Mouse (Mus musculus) midbrain, embryonic 14.5 days (tissue): ENCODE data around the gene Kirrel3. TPM values are rescaled to one million over a fixed set of nuclear protein-coding genes. Genes with fewer than 3 reads are reported as not detected.

ENCODE experiments used
- ATAC-seq: fragments of 200-750 bp; cut with Nextera tagmentation; 2 replicates; pipeline ENCODE4 v1.8.0; 2017; ENCODE audit warnings: moderate number of reproducible peaks, moderate library complexity; ENCODE audit not compliant: low FRiP score, low TSS enrichment
- DNase-seq: peaks from one replicate; pipeline ENCODE4 v3.0.0-alpha.2; 2015
- H3K27ac ChIP-seq: fragments of 300-500 bp; sonication (generic); replicated peaks from 2 replicates; pipeline ENCODE4 v1.5.1; 2014; ENCODE audit warnings: mild to moderate bottlenecking, low read depth, low read length, moderate library complexity
- H3K27me3 ChIP-seq: fragments of 300-500 bp; sonication (generic); 2 replicates; pipeline ENCODE4 v1.6.1; 2014; ENCODE audit warnings: low read length, control low read depth, mixed read lengths; ENCODE audit not compliant: control insufficient read depth, insufficient read depth
- H3K36me3 ChIP-seq: fragments of 300-500 bp; sonication (generic); 2 replicates; pipeline ENCODE4 v1.6.1; 2014; ENCODE audit warnings: low read length, control low read depth; ENCODE audit not compliant: control insufficient read depth, insufficient read depth
- H3K4me1 ChIP-seq: fragments of 300-500 bp; sonication (generic); 2 replicates; pipeline ENCODE4 v1.6.1; 2014; ENCODE audit warnings: mild to moderate bottlenecking, antibody characterized with exemption, low read length, control low read depth; ENCODE audit not compliant: control insufficient read depth, insufficient read depth
- H3K4me2 ChIP-seq: fragments of 300-500 bp; sonication (generic); 2 replicates; pipeline ENCODE4 v1.6.1; 2014; ENCODE audit warnings: mild to moderate bottlenecking, low read length, moderate library complexity
- H3K4me3 ChIP-seq: fragments of 300-500 bp; sonication (generic); replicated peaks from 2 replicates; pipeline ENCODE4 v1.5.1; 2014; ENCODE audit warnings: low read depth, low read length
- H3K9ac ChIP-seq: fragments of 300-500 bp; sonication (generic); replicated peaks from 2 replicates; pipeline ENCODE4 v1.6.1; 2014; ENCODE audit warnings: mild to moderate bottlenecking, low read length, moderate library complexity
- H3K9me3 ChIP-seq: fragments of 300-500 bp; sonication (generic); 2 replicates; pipeline ENCODE4 v1.6.1; 2016; ENCODE audit warnings: low read length, control low read depth, mixed read lengths; ENCODE audit not compliant: control insufficient read depth
- WGBS: fragments of 180-500 bp; shearing (Covaris S2); extraction: QIAGEN DNeasy Blood & Tissue Kit; methylation state at CpG from one replicate; pipeline ENCODE4 v1.1.7; 2014; 5-methylcytosine and 5-hydroxymethylcytosine counted together
- polyA plus RNA-seq: library from polyadenylated mRNA; unstranded; fragments of >200 nt; fragmentation: Nextera tagmentation; extraction: Ambion mirVana; gene quantifications from 2 replicates; pipeline ENCODE4 v1.2.1, GENCODE M21; 2014

Kirrel3 gene
- polyA plus RNA-seq, 1 experiment from 2014 or later = 34.2 TPM

- H3K4me3 ChIP-seq = no peak overlapping the region
- H3K4me2 ChIP-seq = no peak overlapping the region
- H3K27ac ChIP-seq = no peak overlapping the region
- ATAC-seq (no peak), DNase-seq (no peak)
- no peaks in the 10 kb centered on the region for H3K27me3 ChIP-seq
- H3K4me1 ChIP-seq = no peaks in the 10 kb centered on the region
- WGBS = 70% methylated on average over 3 of the region's 3 CpGs
- H3K36me3 ChIP-seq = no peaks in the 10 kb centered on the region
- H3K9ac ChIP-seq = no peak overlapping the region
- H3K9me3 ChIP-seq = no peaks in the 10 kb centered on the region
Observed at GRCm38 (mm10) chr9:34619913-34620312, 134.2 kb downstream of the Kirrel3 start.

GRCm38 (mm10) chr9:34623526-34623925, 137.8 kb downstream of the Kirrel3 start:
- Histone ChIP-seq H3K9me3 (no peaks in the 10 kb centered on the region), H3K4me1 (no peaks in the 10 kb centered on the region), H3K27ac (no peak overlapping the region), H3K4me2 (no peak overlapping the region), H3K9ac (no peak overlapping the region), H3K27me3 (no peaks in the 10 kb centered on the region), H3K4me3 (no peak overlapping the region), H3K36me3 (no peaks in the 10 kb centered on the region)
- ATAC-seq (no peak), DNase-seq (no peak)
- 78% methylated on average over 5 of the region's 5 CpGs for WGBS

- no peak for DNase-seq
- no peak for ATAC-seq
- WGBS = 54% methylated on average over 2 of the region's 2 CpGs
- H3K27me3 ChIP-seq = no peaks in the 10 kb centered on the region
- H3K9me3 ChIP-seq = no peaks in the 10 kb centered on the region
- H3K4me3 ChIP-seq = no peak overlapping the region
- H3K4me1 ChIP-seq = no peaks in the 10 kb centered on the region
- no peak overlapping the region for H3K27ac ChIP-seq
- no peak overlapping the region for H3K4me2 ChIP-seq
- H3K9ac ChIP-seq = no peak overlapping the region
- H3K36me3 ChIP-seq = no peaks in the 10 kb centered on the region
Observed at GRCm38 (mm10) chr9:34624021-34624420, 138.3 kb downstream of the Kirrel3 start.

- Histone ChIP-seq H3K9me3 (no peaks in the 10 kb centered on the region), H3K36me3 (no peaks in the 10 kb centered on the region), H3K4me2 (no peak overlapping the region), H3K4me1 (no peaks in the 10 kb centered on the region), H3K27me3 (no peaks in the 10 kb centered on the region), H3K27ac (no peak overlapping the region), H3K4me3 (no peak overlapping the region), H3K9ac (no peak overlapping the region)
- no peak for DNase-seq
- no peak for ATAC-seq
- WGBS = 79% methylated on average over 3 of the region's 3 CpGs
Observed at GRCm38 (mm10) chr9:34628841-34629240, 143.1 kb downstream of the Kirrel3 start.

- Histone ChIP-seq H3K4me3 (no peak overlapping the region), H3K9me3 (no peaks in the 10 kb centered on the region), H3K27me3 (no peaks in the 10 kb centered on the region), H3K4me1 (no peaks in the 10 kb centered on the region), H3K4me2 (no peak overlapping the region), H3K27ac (no peak overlapping the region), H3K36me3 (no peaks in the 10 kb centered on the region), H3K9ac (no peak overlapping the region)
- DNase-seq (no peak), ATAC-seq (no peak)
- 83% methylated on average over 6 of the region's 6 CpGs for WGBS
Observed at GRCm38 (mm10) chr9:34635696-34636095, 150.0 kb downstream of the Kirrel3 start.

GRCm38 (mm10) chr9:34643917-34644316, 158.2 kb downstream of the Kirrel3 start:
- H3K36me3 ChIP-seq = no peaks in the 10 kb centered on the region
- no peaks in the 10 kb centered on the region; the same call in 1 of the 2 replicates for H3K4me1 ChIP-seq
- no peak overlapping the region for H3K4me2 ChIP-seq
- H3K9ac ChIP-seq = no peak overlapping the region
- no peak overlapping the region for H3K4me3 ChIP-seq
- H3K27ac ChIP-seq = no peak overlapping the region
- no peaks in the 10 kb centered on the region for H3K9me3 ChIP-seq
- peak; percentile 31 for DNase-seq
- 8% methylated on average over 3 of the region's 3 CpGs for whole genome bisulfite sequencing
- no peaks in the 10 kb centered on the region for H3K27me3 ChIP-seq
- no peak for ATAC-seq

- DNase-seq (no peak), ATAC-seq (no peak)
- H3K4me2 ChIP-seq = no peak overlapping the region
- 65% methylated on average over 8 of the region's 8 CpGs for WGBS
- no peaks in the 10 kb centered on the region for H3K9me3 ChIP-seq
- H3K4me3 ChIP-seq = no peak overlapping the region
- H3K27me3 ChIP-seq = no peaks in the 10 kb centered on the region
- H3K9ac ChIP-seq = no peak overlapping the region
- H3K27ac ChIP-seq = no peak overlapping the region
- H3K4me1 ChIP-seq = no peaks in the 10 kb centered on the region; the same call in 1 of the 2 replicates
- H3K36me3 ChIP-seq = no peaks in the 10 kb centered on the region
Observed at GRCm38 (mm10) chr9:34644392-34644791, 158.7 kb downstream of the Kirrel3 start.

- Histone ChIP-seq H3K9me3 (no peaks in the 10 kb centered on the region), H3K27ac (no peak overlapping the region), H3K4me1 (no peaks in the 10 kb centered on the region; the same call in 1 of the 2 replicates), H3K4me3 (no peak overlapping the region), H3K36me3 (no peaks in the 10 kb centered on the region), H3K9ac (no peak overlapping the region), H3K4me2 (no peak overlapping the region), H3K27me3 (no peaks in the 10 kb centered on the region)
- DNase-seq (no peak), ATAC-seq (no peak)
- WGBS = 92% methylated on average over 9 of the region's 9 CpGs
Observed at GRCm38 (mm10) chr9:34646831-34647230, 161.1 kb downstream of the Kirrel3 start.

GRCm38 (mm10) chr9:34652278-34652677, 166.6 kb downstream of the Kirrel3 start:
- ATAC-seq (no peak), DNase-seq (no peak)
- no peaks in the 10 kb centered on the region for H3K36me3 ChIP-seq
- 40% methylated on average over 3 of the region's 3 CpGs for WGBS
- no peaks in the 10 kb centered on the region for H3K9me3 ChIP-seq
- no peak overlapping the region for H3K9ac ChIP-seq
- H3K27ac ChIP-seq = no peak overlapping the region
- no peak overlapping the region for H3K4me2 ChIP-seq
- H3K4me1 ChIP-seq = no peaks in the 10 kb centered on the region
- H3K27me3 ChIP-seq = no peaks in the 10 kb centered on the region
- H3K4me3 ChIP-seq = no peak overlapping the region
